Mouse (Mus musculus) neural tube, embryonic 15.5 days (tissue): ENCODE results near the gene Mesp1. TPM values are rescaled to one million over a fixed set of nuclear protein-coding genes. Genes with fewer than 3 reads are reported as not detected.
A peak's percentile ranks its signal among the peaks of the same experiment; 100 is the strongest.

Experiments used
- ATAC-seq: fragments of 200-750 bp; cut with Nextera tagmentation; 2 replicates; pipeline ENCODE4 v1.8.0; 2017; ENCODE audit warnings: mild to moderate bottlenecking, moderate TSS enrichment, moderate library complexity; ENCODE audit not compliant: low FRiP score
- H3K27ac ChIP-seq: fragments of 300-500 bp; sonication (generic); replicated peaks from 2 replicates; pipeline ENCODE4 v1.5.1; 2015; ENCODE audit warnings: mild to moderate bottlenecking, inconsistent platforms
- H3K27me3 ChIP-seq: fragments of 300-500 bp; sonication (generic); replicated peaks from 2 replicates; pipeline ENCODE4 v1.6.1; 2015; ENCODE audit warnings: inconsistent platforms
- H3K36me3 ChIP-seq: fragments of 300-500 bp; sonication (generic); 2 replicates; pipeline ENCODE4 v1.6.1; 2015; ENCODE audit warnings: inconsistent platforms
- H3K4me1 ChIP-seq: fragments of 300-500 bp; sonication (generic); 2 replicates; pipeline ENCODE4 v1.6.1; 2015; ENCODE audit warnings: inconsistent platforms
- H3K4me2 ChIP-seq: fragments of 300-500 bp; sonication (generic); 2 replicates; pipeline ENCODE4 v1.6.1; 2015; ENCODE audit warnings: inconsistent platforms, mild to moderate bottlenecking, moderate library complexity
- H3K4me3 ChIP-seq: fragments of 300-500 bp; sonication (generic); replicated peaks from 2 replicates; pipeline ENCODE4 v1.5.1; 2015; ENCODE audit warnings: mild to moderate bottlenecking, inconsistent platforms
- H3K9ac ChIP-seq: fragments of 300-500 bp; sonication (generic); replicated peaks from 2 replicates; pipeline ENCODE4 v1.6.1; 2015; ENCODE audit warnings: mild to moderate bottlenecking, inconsistent platforms
- H3K9me3 ChIP-seq: fragments of 300-500 bp; sonication (generic); replicated peaks from 2 replicates; pipeline ENCODE4 v1.6.1; 2016; ENCODE audit warnings: inconsistent platforms
- WGBS: fragments of 180-500 bp; shearing (Covaris S2); methylation state at CpG from one replicate; pipeline ENCODE4 v1.1.7; 2015; ENCODE audit warnings: mixed read lengths; 5-methylcytosine and 5-hydroxymethylcytosine counted together
- polyA plus RNA-seq: library from polyadenylated mRNA; unstranded; fragments of >200 nt; fragmentation: Nextera tagmentation; extraction: Ambion mirVana; gene quantifications from 2 replicates; pipeline ENCODE4 v1.2.1, GENCODE M21; 2015

Mesp1 gene
- polyA plus RNA-seq, 1 experiment from 2014 or later = not detected

DNA sequence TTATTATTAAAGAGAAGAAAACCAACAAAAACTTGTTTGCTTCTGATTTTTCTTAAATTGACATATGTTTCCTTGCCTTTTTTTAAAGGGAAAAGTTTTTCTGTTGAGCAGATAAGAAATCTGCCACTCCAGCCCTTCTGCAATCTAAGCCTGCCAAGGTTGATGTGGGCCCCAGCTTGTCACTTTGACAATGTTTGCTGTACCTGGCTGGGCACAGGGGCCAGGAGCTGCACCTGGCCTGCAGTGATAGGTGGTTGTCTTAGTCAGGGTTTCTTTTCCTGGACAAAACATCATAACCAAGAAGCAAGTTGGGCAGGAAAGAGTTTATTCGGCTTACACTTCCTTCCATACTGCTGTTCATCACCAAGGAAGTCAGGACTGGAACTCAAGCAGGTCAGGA lies 19.8 kb upstream of the Mesp1 start:
- no peak overlapping the region for H3K9ac ChIP-seq
- H3K4me3 ChIP-seq = no peak overlapping the region
- peaks cover 18% of the 10 kb centered on the region for H3K27me3 ChIP-seq
- H3K4me1 ChIP-seq = peaks cover 12% of the 10 kb centered on the region
- H3K27ac ChIP-seq = no peak overlapping the region
- no peak for ATAC-seq
- WGBS = 91% methylated on average over 1 of the region's 1 CpGs
- H3K4me2 ChIP-seq = no peak overlapping the region
- H3K9me3 ChIP-seq = no peaks in the 10 kb centered on the region
- no peaks in the 10 kb centered on the region for H3K36me3 ChIP-seq

DNA sequence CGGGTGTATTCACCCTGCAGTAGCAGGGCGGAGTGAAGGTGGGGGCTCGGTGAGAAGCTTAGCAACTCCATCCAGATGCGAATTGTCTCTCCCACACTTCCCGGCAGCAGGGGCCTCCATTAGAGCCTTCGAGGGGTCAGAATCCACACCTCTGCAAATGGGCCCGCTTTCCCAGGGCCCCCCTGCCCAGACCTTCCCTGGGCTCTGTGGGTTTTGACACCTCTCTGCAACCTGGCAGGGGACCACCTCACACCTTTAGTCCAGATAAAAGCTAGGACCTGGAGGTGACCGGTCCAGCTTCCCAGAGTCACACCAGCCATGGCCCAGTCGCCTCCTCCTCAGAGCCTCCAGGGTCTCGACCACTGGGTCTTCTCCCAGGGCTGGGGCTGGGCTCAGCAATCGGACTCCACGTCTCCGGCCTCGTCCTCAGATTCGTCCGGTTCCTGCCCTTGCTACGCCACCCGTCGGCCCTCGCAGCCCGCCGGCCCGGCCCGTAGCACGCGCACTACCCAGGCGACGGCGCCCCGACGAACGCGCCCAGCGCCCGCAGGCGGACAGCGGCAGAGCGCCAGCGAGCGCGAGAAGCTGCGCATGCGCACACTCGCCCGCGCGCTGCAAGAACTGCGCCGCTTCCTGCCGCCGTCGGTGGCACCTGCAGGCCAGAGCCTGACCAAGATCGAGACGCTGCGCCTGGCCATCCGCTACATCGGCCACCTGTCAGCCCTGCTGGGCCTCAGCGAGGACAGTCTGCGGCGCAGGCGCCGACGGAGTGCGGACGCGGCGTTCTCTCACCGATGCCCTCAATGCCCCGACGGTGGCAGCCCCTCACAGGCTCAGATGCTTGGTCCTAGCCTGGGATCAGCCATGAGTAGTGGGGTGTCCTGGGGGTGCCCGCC lies 17.3 kb upstream of the Mesp1 start, which contains the start of gene Mesp2:
TSS of gene Mesp2 (plus strand) at position 117 of the 896 bp plus-strand sequence.
- H3K4me1 ChIP-seq = peaks cover 9% of the 10 kb centered on the region
- no peaks in the 10 kb centered on the region for H3K36me3 ChIP-seq
- peak within 1 kb of the TSS; percentile 58 for H3K4me2 ChIP-seq
- WGBS = 20% methylated on average over 71 of the region's 71 CpGs
- H3K4me3 ChIP-seq = peak within 1 kb of the TSS; percentile 33
- H3K9me3 ChIP-seq = no peaks in the 10 kb centered on the region
- no peak within 1 kb of the TSS for H3K27ac ChIP-seq
- peaks cover 13% of the 10 kb centered on the region; the same call in 1 of the 2 replicates for H3K27me3 ChIP-seq
- ATAC-seq = peak; percentile 69
- peak within 1 kb of the TSS; percentile 55 for H3K9ac ChIP-seq

DNA sequence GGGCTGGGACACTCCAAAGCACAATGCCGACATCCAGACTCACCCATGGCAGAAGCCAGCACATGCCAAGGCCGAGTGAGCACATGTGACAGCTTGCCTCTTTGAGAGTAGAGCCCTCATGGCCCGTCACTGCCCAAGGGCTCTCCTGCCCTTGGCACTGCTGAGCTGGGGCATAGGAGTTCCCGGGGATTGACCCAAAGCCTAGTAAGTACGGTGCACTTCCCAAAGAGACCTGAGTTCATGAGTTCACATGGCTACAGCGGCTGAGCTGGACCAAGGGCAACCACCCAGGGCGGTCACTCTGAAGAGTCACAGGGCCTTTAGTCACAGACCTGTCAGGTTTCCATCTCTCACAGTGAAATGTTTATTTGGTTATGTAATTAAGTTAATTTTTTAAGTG lies 15.0 kb upstream of the Mesp1 start:
- Histone ChIP-seq H3K27ac (no peak overlapping the region), H3K36me3 (no peaks in the 10 kb centered on the region), H3K4me2 (no peak overlapping the region), H3K27me3 (peaks cover 13% of the 10 kb centered on the region; the same call in 1 of the 2 replicates), H3K9ac (no peak overlapping the region), H3K4me1 (peaks cover 9% of the 10 kb centered on the region), H3K4me3 (no peak overlapping the region), H3K9me3 (no peaks in the 10 kb centered on the region)
- ATAC-seq = no peak
- WGBS = 90% methylated on average over 7 of the region's 7 CpGs

DNA sequence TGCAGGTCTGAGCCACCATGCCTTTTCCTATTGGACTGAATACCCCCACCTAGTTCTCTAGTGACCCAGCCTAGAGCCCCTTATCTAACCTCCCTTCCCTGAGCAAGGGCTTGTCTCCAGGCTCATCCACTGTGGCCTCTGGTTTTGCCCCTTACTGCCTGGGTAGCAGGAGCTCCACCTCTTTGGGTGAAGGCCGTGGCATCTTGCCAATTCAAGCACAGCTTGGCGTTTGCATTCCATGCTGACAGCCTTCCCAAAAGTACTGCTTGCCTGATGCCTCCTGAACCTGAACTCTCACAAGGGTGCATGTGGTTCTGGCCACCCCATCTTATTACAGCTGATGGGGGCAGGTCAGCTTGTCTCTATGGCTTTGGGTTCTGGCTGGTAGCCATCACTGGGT lies 10.3 kb upstream of the Mesp1 start:
- no peaks in the 10 kb centered on the region for H3K36me3 ChIP-seq
- no peak for ATAC-seq
- H3K4me1 ChIP-seq = no peaks in the 10 kb centered on the region
- H3K27me3 ChIP-seq = 0 out of 2 replicates have a peak, but pooled peaks cover 3% of the 10 kb centered on the region
- H3K4me2 ChIP-seq = no peak overlapping the region
- no peak overlapping the region for H3K4me3 ChIP-seq
- WGBS = 61% methylated on average over 2 of the region's 2 CpGs
- no peak overlapping the region for H3K9ac ChIP-seq
- no peaks in the 10 kb centered on the region for H3K9me3 ChIP-seq
- H3K27ac ChIP-seq = no peak overlapping the region

DNA sequence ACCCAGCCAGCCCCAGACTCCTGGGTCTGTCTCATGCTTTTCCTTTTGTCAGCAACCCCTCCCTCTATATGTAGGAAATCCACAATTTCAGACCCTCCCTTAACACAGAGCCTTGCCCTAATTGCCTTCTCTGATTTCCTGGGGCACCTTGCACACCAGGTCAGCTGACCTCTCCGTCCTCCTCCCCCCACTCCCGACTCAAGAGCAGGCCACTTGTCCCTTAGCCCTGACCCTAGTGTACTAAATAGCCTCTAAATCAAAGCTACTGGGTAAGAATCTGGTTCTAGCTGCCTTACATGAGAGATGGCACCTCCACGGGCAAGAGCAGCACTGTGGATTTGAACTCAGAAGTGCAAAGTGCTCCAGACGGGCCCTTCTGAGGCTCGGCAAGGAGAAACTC lies 8.4 kb upstream of the Mesp1 start:
- Histone ChIP-seq H3K27me3 (0 out of 2 replicates have a peak, but pooled peaks cover 3% of the 10 kb centered on the region), H3K4me2 (no peak overlapping the region), H3K36me3 (no peaks in the 10 kb centered on the region), H3K9ac (no peak overlapping the region), H3K4me3 (no peak overlapping the region), H3K9me3 (no peaks in the 10 kb centered on the region), H3K4me1 (no peaks in the 10 kb centered on the region), H3K27ac (no peak overlapping the region)
- WGBS = 69% methylated on average over 5 of the region's 5 CpGs
- ATAC-seq = no peak

DNA sequence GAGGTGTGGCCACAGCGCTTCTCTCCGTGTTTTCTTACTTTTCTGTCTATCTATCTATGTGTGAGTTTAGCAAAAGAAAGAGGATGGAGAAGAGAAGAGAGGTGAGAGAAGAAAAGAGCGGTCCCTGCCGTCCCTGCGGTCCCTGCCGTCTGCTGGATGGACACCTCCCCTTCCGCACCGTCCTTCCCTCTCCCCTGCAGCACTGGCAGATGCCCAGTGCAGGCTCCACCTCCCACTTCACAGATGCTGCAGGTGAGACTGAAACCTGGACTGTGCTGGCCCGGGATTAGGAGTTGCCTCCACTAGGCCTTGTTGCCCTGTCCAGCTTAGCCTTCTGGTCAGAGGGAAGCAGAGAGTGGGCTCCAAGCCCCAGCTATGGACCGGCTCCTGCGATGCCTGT lies 7.8 kb upstream of the Mesp1 start:
- no peaks in the 10 kb centered on the region for H3K36me3 ChIP-seq
- no peak overlapping the region for H3K4me2 ChIP-seq
- H3K4me1 ChIP-seq = no peaks in the 10 kb centered on the region
- no peak overlapping the region for H3K27ac ChIP-seq
- H3K9ac ChIP-seq = no peak overlapping the region
- ATAC-seq = no peak
- 0 out of 2 replicates have a peak, but pooled peaks cover 3% of the 10 kb centered on the region for H3K27me3 ChIP-seq
- H3K9me3 ChIP-seq = no peaks in the 10 kb centered on the region
- H3K4me3 ChIP-seq = no peak overlapping the region
- 75% methylated on average over 11 of the region's 11 CpGs for WGBS

DNA sequence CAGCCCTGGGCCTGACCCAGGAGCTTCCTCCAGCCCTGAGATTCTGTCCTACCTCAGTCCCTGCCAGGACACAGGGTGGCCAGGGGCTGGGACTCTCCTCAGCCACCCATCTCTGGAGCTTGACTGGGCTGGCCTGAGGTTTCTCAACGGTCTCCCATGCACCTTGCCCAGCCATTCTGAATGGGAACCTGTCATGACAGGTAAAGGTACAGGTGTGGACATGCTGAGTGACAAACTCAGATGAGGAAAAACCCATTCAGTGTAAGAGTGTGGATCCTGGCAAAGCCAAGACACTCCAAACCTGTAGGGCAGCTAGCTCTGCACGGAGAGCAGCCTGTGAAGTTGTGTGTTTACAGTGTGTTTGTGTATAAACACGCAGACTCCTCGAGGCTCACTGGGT lies 6.7 kb upstream of the Mesp1 start:
- no peaks in the 10 kb centered on the region for H3K36me3 ChIP-seq
- no peaks in the 10 kb centered on the region for H3K4me1 ChIP-seq
- ATAC-seq = no peak
- no peak overlapping the region for H3K4me2 ChIP-seq
- no peak overlapping the region for H3K9ac ChIP-seq
- H3K27me3 ChIP-seq = peaks cover 8% of the 10 kb centered on the region; the same call in 1 of the 2 replicates
- 90% methylated on average over 4 of the region's 4 CpGs for WGBS
- H3K27ac ChIP-seq = no peak overlapping the region
- no peaks in the 10 kb centered on the region for H3K9me3 ChIP-seq
- no peak overlapping the region for H3K4me3 ChIP-seq

DNA sequence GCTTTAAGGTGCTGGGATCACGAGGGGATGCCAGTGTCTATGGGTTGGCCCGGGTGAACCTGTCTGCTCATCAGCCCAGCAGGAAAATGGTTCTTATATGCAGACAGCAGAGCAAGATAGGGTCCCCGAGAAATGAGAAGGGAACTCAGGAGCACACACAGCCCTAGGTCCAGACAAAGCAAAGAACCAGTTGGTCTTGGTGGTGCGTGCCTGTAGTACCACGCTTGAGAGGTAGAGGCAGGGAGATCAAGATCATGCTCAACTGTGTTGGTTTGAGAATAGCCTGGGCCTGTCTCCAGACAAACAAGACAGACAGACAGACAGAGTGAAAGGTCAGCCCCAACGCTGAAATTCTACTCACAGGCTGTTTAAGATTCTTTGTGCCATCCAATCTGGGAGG lies 5.9 kb upstream of the Mesp1 start:
- 77% methylated on average over 6 of the region's 6 CpGs for WGBS
- Histone ChIP-seq H3K4me2 (no peak overlapping the region), H3K9ac (no peak overlapping the region), H3K27ac (no peak overlapping the region), H3K4me3 (no peak overlapping the region), H3K9me3 (no peaks in the 10 kb centered on the region), H3K27me3 (peaks cover 15% of the 10 kb centered on the region), H3K36me3 (no peaks in the 10 kb centered on the region), H3K4me1 (no peaks in the 10 kb centered on the region)
- no peak for ATAC-seq

DNA sequence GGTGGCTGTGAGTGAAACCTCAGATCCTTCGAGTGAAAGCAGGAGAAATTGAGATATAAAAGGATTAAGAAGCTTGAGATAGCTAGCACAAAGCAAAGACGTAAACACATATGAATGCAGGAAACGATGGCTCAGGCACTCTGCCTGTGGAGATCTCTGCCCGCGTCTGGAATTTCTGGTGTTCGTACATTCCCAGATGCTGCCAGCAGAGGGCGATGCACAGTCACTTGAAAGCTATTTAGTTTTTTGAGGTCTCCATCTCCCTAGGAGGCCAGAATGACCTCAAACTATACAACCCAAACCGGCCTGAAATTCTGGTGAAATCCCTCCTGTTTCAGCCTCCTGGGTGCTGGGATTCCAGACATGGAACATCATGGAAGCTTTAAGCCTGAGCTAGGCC lies 5.5 kb upstream of the Mesp1 start:
- Histone ChIP-seq H3K27me3 (peaks cover 19% of the 10 kb centered on the region), H3K4me3 (no peak overlapping the region), H3K27ac (no peak overlapping the region), H3K36me3 (no peaks in the 10 kb centered on the region), H3K9ac (no peak overlapping the region), H3K9me3 (no peaks in the 10 kb centered on the region), H3K4me1 (no peaks in the 10 kb centered on the region), H3K4me2 (no peak overlapping the region)
- 3% methylated on average over 8 of the region's 8 CpGs for WGBS
- ATAC-seq = no peak

DNA sequence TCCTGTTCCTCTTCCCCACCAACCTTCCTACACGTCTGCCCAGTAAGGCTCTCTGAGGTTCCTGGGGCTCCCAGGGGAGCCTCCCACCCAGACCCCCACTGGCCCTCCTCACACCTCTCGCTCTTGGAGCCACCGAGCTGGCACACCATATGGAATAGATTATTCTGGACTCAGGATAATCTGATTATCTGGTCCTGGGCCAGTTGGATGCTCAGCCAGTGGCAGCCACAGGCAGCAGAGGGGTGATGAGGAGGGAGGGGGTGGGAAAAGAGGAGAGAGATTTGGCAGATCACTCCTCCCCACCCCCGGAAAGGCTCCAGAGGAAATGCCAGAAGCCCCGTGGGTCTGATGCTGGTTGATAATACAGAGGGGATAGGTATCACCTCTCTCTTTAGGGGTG lies 5.0 kb upstream of the Mesp1 start:
- ATAC-seq = no peak
- Histone ChIP-seq H3K9ac (no peak overlapping the region), H3K4me1 (no peaks in the 10 kb centered on the region), H3K4me3 (no peak overlapping the region), H3K27me3 (peaks cover 23% of the 10 kb centered on the region), H3K9me3 (no peaks in the 10 kb centered on the region), H3K36me3 (no peaks in the 10 kb centered on the region), H3K27ac (no peak overlapping the region), H3K4me2 (no peak overlapping the region)
- WGBS = 38% methylated on average over 5 of the region's 5 CpGs

DNA sequence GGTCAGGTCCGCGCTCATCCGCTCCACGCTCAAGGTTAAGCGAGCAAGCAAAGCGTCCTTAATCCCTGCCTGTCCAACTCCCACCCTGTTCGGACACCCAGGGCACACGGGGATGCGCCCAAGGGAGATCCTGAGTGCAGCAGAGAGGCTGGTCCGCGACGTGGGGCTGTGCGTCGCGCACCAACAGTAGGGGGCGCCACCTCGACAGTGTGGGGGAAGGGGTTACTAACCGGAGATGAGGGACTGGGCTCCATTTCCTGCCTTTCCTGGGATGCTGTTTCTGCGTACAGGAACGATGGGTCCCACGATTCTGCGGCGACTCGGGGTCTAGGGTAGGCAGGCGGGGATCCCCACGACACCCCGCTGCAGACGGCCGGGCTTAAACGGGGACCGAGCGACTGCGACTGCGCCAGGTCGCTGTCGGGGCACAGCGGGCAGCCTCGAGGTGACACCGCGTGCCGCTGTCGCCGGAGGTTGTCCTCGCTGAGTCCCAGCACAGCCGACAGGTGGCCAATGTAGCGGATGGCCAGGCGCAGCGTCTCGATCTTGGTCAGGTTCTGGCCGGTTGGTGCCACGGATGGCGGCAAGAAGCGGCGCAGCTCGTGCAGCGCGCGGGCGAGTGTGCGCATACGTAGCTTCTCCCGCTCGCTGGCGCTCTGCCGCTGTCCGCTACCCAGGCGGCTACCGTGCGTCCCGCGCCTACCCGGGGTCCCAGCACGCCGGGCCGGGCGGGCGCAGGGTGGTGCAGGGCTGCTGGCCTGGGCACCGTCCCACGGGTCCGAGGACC lies 760 bp downstream of the Mesp1 start:
- peaks cover 17% of the 10 kb centered on the region for H3K4me1 ChIP-seq
- H3K27ac ChIP-seq = no peak overlapping the region
- peak; percentile 43; the same call in 1 of the 2 replicates for ATAC-seq
- peak overlapping the region; percentile 47 for H3K4me3 ChIP-seq
- 1% methylated on average over 80 of the region's 80 CpGs for WGBS
- no peaks in the 10 kb centered on the region for H3K36me3 ChIP-seq
- no peaks in the 10 kb centered on the region for H3K9me3 ChIP-seq
- H3K4me2 ChIP-seq = peak overlapping the region; percentile 88
- peak overlapping the region; percentile 53 for H3K9ac ChIP-seq
- H3K27me3 ChIP-seq = peaks cover 63% of the 10 kb centered on the region
